Mouse (Mus musculus) 3134 (cell line): ENCODE measurements around the gene Msx2.

Experiments
- DNase-seq: peaks from one replicate; pipeline ENCODE4 v3.0.0-alpha.2; 2011; ENCODE audit warnings: low spot score; ENCODE audit not compliant: insufficient read length; ENCODE audit errors: extremely low read depth

Msx2 gene

GRCm38 (mm10) chr13:53419681-53420080 lies 53.2 kb downstream of the Msx2 start:
- no peak for DNase-seq

- no peak for DNase-seq
Measured at GRCm38 (mm10) chr13:53417701-53418100, 55.2 kb downstream of the Msx2 start.
